Mouse (Mus musculus): ENCODE results near the gene Tead3.

DNA sequence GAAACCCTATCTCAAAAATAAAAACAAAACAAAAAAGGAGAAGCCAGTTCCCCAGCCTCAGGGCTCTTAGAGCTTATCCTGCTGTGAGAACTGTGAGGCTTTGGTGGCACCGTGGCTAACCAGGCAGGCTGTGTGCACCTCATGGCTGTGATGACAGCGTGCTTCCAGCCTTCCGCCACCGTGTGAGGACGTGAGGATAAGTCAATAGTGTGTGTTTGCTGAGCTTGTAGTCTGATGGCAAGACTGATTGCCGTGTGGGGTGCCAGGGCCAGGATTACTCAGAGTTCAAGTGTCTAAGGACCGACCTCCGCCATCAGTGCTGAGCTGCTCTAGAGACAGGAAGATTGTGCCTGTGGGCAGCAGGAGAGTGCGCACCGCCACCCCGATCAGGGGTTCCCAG is 59.9 kb downstream of the Tead3 start:
- TF ChIP-seq CTCF (IDR thresholded peaks at IDR 0.05) (no peak), EP300 (IDR thresholded peaks at IDR 0.05) (no peak)

Measured in lung, postnatal 0 days (tissue).